Mouse (Mus musculus) brain, embryonic 14.5 days (tissue): ENCODE data around the gene Larp7. TPM values are rescaled to one million over a fixed set of nuclear protein-coding genes. Genes with fewer than 3 reads are reported as not detected.

Experiments
- DNase-seq: peaks from one replicate; pipeline ENCODE4 v3.0.0-alpha.2; 2011; ENCODE audit warnings: low read depth
- CTCF ChIP-seq: fragments of 200-500 bp; IDR thresholded peaks from 2 replicates; pipeline ENCODE4 v1.5.1; 2012; ENCODE audit warnings: inconsistent platforms, mild to moderate bottlenecking, moderate library complexity, borderline replicate concordance; ENCODE audit not compliant: insufficient read depth, insufficient read length; ENCODE audit errors: extremely low read depth
- POLR2A ChIP-seq: fragments of 200-500 bp; IDR thresholded peaks from 2 replicates; pipeline ENCODE4 v1.6.1; 2012; ENCODE audit warnings: mild to moderate bottlenecking, inconsistent platforms, borderline replicate concordance; ENCODE audit not compliant: poor library complexity, insufficient read depth, insufficient read length, severe bottlenecking; ENCODE audit errors: extremely low read depth
- polyA plus RNA-seq: library from polyadenylated mRNA; depleted of rRNA; stranded (reverse); fragments of >200 nt; gene quantifications from 2 replicates; pipeline ENCODE4 v1.2.3, GENCODE M21; 2012

Gene Larp7
- polyA plus RNA-seq, 1 experiment = 20.7 TPM

DNA sequence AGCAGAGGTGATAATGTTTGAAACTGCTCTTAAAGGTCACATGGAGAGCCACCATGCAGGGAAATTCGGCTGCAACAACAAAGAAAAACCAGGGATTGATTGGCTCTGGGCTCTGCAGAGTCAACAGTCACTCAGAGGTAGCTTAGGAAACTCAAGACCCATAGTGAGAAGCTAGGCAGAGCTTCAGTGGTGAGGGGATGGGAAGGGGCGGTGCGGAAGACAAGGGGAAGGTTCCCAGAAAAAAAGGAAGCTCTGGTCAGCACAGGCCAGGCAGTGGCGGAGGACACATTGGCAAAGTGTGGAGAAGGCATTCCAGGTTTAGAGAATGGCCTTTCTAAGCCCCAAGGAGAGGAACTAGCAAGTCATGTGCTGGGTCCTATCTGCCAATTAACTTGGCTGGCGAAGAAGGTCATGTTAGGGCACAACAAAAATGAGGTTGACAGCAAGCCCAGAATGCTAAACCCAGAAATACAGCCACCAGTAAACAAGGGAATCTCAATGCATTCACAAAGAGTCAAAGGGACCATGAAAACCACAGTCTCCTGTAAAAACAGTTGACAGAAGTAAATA, 25.6 kb downstream of the Larp7 start:
- no peak for TF ChIP-seq CTCF
- TF ChIP-seq POLR2A = no peak
- no peak for DNase-seq

DNA sequence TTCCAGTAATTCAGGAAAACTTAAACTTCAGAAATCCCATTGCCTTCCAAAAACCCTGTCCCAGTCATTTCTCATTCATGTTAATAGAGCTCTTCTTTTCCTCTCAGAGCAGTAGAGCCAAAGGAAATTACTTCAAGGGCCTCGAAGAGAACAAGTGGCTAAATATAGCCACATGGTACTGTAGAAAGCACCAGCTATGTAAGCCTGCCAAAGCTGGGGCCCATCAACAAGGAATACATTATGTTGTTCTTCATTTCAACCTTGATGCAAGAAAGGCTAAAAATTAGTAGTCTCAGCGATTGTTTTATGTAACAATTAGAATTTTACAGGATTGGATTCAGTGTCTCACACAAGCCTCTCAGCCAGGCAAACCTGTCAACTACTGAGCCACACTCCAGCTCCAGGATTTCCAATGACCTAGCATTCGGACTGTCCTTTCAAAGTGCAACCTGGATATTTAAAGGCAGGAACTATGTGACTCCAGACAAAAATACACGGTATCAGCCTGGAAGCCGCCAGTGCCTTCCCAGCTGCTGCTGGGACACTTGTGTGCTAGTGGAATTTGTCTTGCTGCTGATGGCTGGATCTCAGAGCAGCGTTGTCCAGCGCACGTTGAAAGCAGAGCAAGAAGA, 27.8 kb downstream of the Larp7 start:
- no peak for DNase-seq
- TF ChIP-seq CTCF (no peak), POLR2A (no peak)

- no peak for DNase-seq
- TF ChIP-seq POLR2A = no peak
- no peak for TF ChIP-seq CTCF
These were observed 32.0 kb downstream of the Larp7 start for GRCm38 (mm10) chr3:127521156-127521555.

GRCm38 (mm10) chr3:127520300-127520699, 32.8 kb downstream of the Larp7 start:
- DNase-seq = no peak
- no peak for TF ChIP-seq POLR2A
- no peak for TF ChIP-seq CTCF

- TF ChIP-seq POLR2A (no peak), CTCF (no peak)
- no peak for DNase-seq
These were observed 37.9 kb downstream of the Larp7 start for GRCm38 (mm10) chr3:127515251-127515650.

DNA sequence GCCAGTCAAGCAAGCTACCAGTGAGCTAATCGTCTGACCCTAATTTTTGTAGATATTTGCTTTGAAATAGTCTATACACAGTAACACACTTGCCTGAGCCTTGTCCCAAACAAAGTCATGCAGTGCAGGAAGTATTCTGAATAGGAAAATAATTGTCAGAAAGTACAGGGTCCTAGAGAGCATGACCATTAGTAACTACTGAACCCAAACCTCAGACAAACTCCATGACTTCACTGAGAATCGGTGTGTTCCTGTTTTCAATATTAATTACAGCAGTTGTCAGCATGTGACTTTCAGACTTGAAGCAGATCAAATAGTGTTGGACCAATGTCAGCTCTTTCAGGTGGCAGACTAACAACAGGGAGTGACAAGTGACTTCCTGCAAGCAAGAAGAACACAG, 39.5 kb downstream of the Larp7 start:
- TF ChIP-seq CTCF = no peak
- no peak for TF ChIP-seq POLR2A
- DNase-seq = no peak

DNA sequence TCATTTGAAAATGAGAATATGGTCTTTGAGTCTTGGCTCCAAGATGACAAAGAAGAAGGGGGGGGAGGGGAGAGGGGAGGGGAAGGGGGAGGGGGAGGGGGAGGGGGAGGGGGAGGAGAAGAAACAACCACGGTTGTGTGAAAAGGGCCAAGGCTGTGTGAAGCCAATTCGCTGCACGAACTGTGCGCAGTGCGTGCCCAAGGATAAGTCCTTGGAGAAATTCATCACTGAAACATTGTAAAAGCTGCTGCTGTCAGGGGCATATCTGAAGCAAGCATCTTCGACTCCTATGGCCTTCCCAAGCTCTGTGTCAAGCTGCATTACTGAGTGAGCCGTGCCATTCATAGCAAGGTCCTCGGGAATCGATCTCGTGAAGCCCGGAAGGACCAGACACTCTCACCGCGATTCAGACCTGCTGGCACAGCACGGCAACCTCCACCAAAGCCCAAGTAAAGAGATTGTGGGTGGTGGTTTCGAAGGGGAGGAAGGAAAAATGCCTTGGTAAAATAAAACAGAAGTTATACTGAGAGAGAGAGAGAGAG, 40.3 kb downstream of the Larp7 start:
- no peak for DNase-seq
- no peak for TF ChIP-seq CTCF

DNA sequence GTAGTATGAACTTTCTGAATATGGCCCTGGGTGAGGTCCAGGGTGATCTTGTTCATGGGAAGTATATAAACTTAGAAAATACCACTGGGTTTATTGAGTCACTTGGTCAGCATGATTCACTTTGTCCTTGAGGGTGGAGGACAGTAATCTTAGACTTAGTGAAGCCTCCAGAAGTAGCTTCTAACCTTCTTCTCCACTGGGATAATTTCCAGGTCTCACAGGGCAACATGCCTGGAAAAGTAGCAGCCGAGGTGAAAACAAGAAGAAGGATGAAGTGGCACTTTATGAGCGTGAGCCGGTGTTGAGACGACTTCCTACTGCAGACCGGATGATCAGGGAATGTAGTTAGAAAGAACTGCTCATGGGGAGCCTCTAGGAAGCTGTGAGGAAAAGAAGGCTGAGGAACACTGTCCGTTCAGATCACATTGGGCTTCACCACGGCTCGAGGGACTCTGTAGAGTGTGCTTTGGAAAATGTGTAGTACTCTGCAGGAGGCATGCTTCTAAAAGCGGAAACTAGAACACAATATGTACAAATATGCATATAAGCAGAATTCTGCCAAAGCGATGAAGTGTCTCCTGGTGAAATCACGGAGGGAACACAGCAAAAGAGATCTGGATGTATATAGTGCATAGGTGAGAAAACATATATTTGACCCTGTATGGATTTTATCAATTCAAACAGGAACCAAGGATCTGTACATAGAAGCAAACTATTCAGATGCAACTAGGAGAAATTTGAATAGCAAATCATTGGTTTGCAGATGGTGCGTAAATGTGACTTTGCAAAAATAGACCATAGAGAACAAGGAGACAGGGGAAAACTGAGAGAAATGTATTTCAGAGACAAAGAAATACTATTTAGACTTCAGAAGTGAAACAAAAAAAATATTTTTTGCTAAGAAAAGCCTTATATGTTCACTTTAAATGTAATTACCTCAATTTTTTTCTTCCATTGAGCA, 41.1 kb downstream of the Larp7 start:
- TF ChIP-seq POLR2A = no peak
- DNase-seq = no peak

DNA sequence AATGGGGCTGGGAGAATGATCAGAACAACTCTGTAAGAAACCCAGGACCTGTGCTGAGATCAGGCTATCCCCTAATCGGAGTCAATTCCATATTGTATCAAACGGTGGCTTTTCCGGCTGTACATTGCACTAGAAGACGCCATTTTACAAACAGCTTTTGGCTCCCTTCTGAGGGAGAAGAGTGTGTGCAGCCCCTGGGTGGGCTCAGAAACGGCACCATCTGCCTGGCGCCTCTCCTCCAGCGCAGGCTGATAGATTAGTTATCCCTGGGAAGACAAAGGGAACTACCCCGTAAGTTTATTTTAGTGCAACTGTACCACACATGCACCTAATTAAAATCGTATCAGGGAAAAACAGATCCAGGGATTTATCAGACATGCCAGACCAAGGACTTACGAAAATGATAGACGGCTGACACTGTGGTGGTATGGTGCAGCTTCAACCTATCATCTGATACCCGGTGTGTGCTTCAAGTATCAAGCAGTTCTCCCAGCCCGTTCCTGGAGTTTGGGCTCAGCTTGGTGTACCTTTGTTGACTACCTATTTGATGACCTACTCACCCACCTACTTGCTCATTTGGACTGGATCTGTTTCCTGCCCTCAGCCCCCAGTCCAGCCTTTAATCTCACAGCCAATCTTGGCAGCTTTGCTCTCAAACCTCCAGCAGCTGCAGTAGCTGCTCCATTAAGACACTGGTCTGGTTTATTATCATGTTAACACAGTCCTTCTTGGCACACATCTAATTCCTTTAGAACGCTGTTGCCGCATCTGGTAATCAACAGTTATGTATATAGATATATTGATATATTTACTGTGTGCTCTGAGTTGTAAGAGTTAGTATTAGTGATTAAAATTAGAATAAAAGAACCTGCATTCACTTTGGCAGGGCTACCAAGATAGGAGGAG, 45.0 kb downstream of the Larp7 start:
- peak; percentile 63 for DNase-seq
- TF ChIP-seq CTCF (no peak), POLR2A (no peak)

DNA sequence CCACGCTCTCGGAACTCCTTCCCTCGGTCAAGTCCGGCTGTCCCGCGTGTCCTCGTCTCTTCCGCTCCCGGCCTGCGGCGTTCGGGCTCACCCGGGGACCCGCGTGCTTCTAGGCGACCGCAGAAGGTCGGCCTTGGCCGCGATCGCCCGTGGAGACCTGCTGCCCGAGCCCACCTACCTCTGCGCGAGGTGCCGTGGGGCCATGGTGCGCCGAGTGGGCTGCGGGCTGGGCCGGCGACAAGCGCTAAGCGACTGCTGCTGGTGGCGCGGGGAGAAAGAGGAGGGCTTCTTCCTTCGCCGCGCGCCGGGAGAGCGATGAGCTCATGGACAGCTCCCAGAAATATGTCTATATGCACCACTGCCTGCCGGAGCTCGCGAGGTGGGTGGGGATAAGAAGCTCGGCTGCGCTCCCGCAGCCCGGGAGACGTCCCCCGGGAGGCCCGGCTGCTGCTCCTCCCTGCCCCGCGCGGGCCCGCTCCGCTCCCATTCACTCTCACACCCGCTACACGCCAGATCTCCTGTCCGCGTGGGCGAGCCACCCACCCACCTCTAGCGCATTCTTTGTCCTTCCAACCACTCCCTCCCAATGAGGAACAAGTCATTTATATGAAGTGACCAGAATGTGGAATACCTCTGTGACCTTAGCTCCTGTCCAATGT, 54.3 kb downstream of the Larp7 start, which contains the start of gene Ank2:
TSS of gene Ank2 (minus strand) at position 609 of the 659 bp plus-strand sequence.
- peak; percentile 79 for DNase-seq
- TF ChIP-seq CTCF (no peak), POLR2A (peak; percentile 23; the same call in 1 of the 2 replicates)

- DNase-seq = peak; percentile 77
- no peak for TF ChIP-seq POLR2A
- no peak for TF ChIP-seq CTCF
These were observed 54.9 kb downstream of the Larp7 start for GRCm38 (mm10) chr3:127498197-127498741.
